Mouse (Mus musculus) limb, embryonic 12.5 days (tissue): Measurements from ENCODE around the gene Frem1. TPM values are rescaled to one million over a fixed set of nuclear protein-coding genes. Genes with fewer than 3 reads are reported as not detected.

Source experiments
- ATAC-seq: fragments of 200-750 bp; cut with Nextera tagmentation; 2 replicates; pipeline ENCODE4 v1.8.0; 2017; ENCODE audit warnings: low read depth, moderate TSS enrichment; ENCODE audit not compliant: insufficient number of reproducible peaks, insufficient read depth, low FRiP score, low TSS enrichment
- H3K27ac ChIP-seq: fragments of 300-500 bp; sonication (generic); 2 replicates; pipeline ENCODE4 v1.5.1; 2016; ENCODE audit warnings: mild to moderate bottlenecking, moderate library complexity
- H3K27me3 ChIP-seq: fragments of 300-500 bp; sonication (generic); 2 replicates; pipeline ENCODE4 v1.6.1; 2016; ENCODE audit warnings: mild to moderate bottlenecking, moderate library complexity
- H3K36me3 ChIP-seq: fragments of 300-500 bp; sonication (generic); 2 replicates; pipeline ENCODE4 v1.6.1; 2016; ENCODE audit warnings: mild to moderate bottlenecking, moderate library complexity
- H3K4me1 ChIP-seq: fragments of 300-500 bp; sonication (generic); replicated peaks from 2 replicates; pipeline ENCODE4 v1.6.1; 2016
- H3K4me2 ChIP-seq: fragments of 300-500 bp; sonication (generic); 2 replicates; pipeline ENCODE4 v1.6.1; 2016; ENCODE audit warnings: mild to moderate bottlenecking, moderate library complexity
- H3K4me3 ChIP-seq: fragments of 300-500 bp; sonication (generic); replicated peaks from 2 replicates; pipeline ENCODE4 v1.5.1; 2016; ENCODE audit warnings: mild to moderate bottlenecking
- H3K9ac ChIP-seq: fragments of 300-500 bp; sonication (generic); replicated peaks from 2 replicates; pipeline ENCODE4 v1.6.1; 2016; ENCODE audit warnings: mild to moderate bottlenecking, moderate library complexity
- H3K9me3 ChIP-seq: fragments of 300-500 bp; sonication (generic); 2 replicates; pipeline ENCODE4 v1.6.1; 2016; ENCODE audit warnings: mild to moderate bottlenecking, moderate library complexity
- whole genome bisulfite sequencing: fragments of 180-500 bp; shearing (Covaris S2); methylation state at CpG from one replicate; pipeline ENCODE4 v1.1.7; 2016; 5-methylcytosine and 5-hydroxymethylcytosine counted together
- polyA plus RNA-seq: library from polyadenylated mRNA; unstranded; fragments of >200 nt; fragmentation: Nextera tagmentation; extraction: Ambion mirVana; gene quantifications from 2 replicates; pipeline ENCODE4 v1.2.1, GENCODE M21; 2016

Frem1 gene
- polyA plus RNA-seq, 1 experiment from 2014 or later, result 8.9 TPM

DNA sequence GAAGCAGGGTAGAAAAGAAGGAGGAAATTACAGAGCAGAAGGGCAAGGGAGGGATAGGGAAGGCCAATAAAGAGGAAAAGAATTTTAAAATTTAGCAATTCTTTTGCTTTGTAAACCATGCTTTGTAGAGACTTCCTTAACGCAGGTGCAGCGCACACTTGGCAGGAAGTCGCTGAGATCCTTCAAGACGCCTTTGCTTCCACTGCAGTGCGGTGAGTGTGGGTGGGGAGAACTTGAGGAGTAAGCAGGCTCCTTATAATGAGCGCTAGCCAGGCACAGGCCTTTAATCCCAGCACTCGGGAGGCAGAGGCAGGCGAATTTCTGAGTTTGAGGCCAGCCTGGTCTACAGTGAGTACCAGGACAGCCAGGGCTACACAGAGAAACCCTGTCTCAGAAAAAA is 1.1 kb upstream of the Frem1 start:
- Histone ChIP-seq H3K27ac (no peak overlapping the region), H3K27me3 (no peaks in the 10 kb centered on the region), H3K4me3 (no peak overlapping the region), H3K36me3 (no peaks in the 10 kb centered on the region), H3K4me2 (no peak overlapping the region), H3K9ac (no peak overlapping the region), H3K9me3 (no peaks in the 10 kb centered on the region), H3K4me1 (peaks cover 43% of the 10 kb centered on the region)
- 89% methylated on average over 8 of the region's 8 CpGs for WGBS
- no peak for ATAC-seq

DNA sequence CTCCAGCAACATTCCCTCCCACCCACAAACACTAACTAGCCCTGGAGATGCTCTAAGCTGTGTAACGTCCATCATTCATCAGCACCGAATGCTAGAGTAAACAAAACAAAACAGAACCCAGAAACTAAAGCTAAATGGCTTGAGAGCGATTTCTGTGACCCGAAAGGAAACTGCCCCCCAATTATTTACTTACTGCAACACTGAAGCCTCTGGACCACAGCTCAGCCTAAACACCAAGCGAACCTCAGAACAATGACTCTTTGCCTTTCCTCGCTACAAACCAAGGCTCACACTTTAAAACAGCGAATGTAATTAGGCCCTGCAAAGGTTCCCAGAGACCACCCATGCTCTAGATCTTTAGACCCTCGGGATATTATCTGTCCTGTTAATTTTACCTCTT is 963 bp downstream of the Frem1 start:
- no peaks in the 10 kb centered on the region for H3K9me3 ChIP-seq
- H3K4me1 ChIP-seq, result peaks cover 62% of the 10 kb centered on the region
- H3K27ac ChIP-seq, result peak overlapping the region; percentile 88
- no peaks in the 10 kb centered on the region for H3K36me3 ChIP-seq
- H3K9ac ChIP-seq, result peak overlapping the region; percentile 52
- 4% methylated on average over 8 of the region's 8 CpGs for WGBS
- peak overlapping the region; percentile 62 for H3K4me2 ChIP-seq
- H3K27me3 ChIP-seq, result no peaks in the 10 kb centered on the region
- peak overlapping the region; percentile 43 for H3K4me3 ChIP-seq
- ATAC-seq, result no peak

DNA sequence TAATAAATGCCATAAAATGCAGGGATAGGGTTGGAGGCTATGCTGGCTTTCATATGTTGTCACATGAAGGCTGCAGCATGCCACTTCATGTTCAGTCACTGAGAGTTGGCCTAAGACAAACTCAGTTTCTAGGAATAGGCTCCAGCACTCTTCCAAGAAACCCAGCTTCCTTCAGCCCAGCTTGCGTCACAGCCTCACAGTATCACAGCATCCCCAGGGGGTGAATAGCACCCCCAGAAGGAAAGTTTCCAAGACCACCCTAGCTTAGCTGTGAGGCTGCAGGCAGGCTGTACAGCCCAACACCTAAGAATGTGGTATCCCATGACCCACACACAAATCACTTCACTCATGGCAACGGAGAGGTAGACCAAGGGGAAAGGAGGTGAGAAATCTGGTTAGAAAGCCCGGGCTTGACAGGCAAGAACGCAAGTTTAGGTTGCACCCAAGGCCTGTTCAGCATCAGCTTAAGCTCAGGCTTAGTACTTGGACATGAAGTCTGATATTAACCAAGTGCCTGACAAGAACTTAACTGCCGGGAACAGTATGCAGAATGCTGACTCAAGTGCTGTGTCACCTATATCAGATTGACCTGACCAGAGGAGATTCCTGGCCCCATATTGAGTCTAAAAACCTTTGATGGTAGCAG is 1.9 kb downstream of the Frem1 start:
- no peak overlapping the region; the same call in 1 of the 2 replicates for H3K9ac ChIP-seq
- no peaks in the 10 kb centered on the region for H3K36me3 ChIP-seq
- peaks cover 71% of the 10 kb centered on the region for H3K4me1 ChIP-seq
- no peak for ATAC-seq
- H3K4me2 ChIP-seq, result peak overlapping the region; percentile 62
- peak overlapping the region; percentile 43 for H3K27ac ChIP-seq
- H3K9me3 ChIP-seq, result no peaks in the 10 kb centered on the region
- H3K27me3 ChIP-seq, result no peaks in the 10 kb centered on the region
- WGBS, result 25% methylated on average over 5 of the region's 5 CpGs
- peak overlapping the region; percentile 43 for H3K4me3 ChIP-seq

DNA sequence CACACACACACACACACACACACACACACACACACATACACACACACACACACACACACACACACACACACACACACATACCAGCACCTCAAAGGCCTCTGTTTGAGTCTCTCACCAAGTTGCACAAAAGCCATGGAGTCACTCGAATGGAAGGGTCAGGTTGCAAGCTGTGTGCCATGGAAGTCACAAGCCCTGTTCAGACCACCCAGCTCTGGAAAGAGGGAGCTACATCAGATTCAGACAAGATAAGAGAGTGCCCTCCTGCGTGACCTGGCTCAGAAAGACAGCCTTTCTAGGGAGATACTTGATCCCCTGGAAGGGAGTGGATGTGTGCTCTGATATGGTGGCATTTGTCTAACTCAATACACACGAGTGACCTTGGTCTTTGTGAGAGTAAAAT is 2.9 kb downstream of the Frem1 start:
- Histone ChIP-seq H3K9me3 (no peaks in the 10 kb centered on the region), H3K27me3 (no peaks in the 10 kb centered on the region), H3K27ac (0 out of 2 replicates have a peak overlapping the region, but pooled peaks have one; percentile 7), H3K4me1 (peaks cover 77% of the 10 kb centered on the region), H3K4me2 (peak overlapping the region; percentile 34), H3K36me3 (no peaks in the 10 kb centered on the region), H3K9ac (no peak overlapping the region), H3K4me3 (no peak overlapping the region)
- WGBS, result 26% methylated on average over 3 of the region's 3 CpGs
- no peak for ATAC-seq

DNA sequence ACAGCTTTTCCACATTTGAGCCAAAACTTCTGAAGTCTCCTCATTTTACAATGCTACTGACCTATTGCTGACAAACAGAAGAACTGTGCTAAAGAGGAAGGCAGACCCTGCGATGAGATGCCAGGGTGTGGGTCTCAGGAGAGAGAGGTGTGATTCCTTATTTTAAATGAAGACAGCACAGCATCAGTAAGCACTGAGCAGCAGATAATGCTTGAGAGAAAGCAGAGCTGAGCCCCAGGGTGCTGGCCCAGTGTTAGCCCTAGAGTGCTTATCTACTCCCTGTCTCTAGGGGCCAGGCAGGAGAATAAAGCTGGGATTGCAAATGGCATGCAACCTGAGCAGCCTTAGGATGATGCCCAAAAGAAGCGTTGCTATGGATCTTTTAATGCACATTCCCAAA is 3.6 kb downstream of the Frem1 start:
- ATAC-seq, result no peak
- H3K27ac ChIP-seq, result no peak overlapping the region

DNA sequence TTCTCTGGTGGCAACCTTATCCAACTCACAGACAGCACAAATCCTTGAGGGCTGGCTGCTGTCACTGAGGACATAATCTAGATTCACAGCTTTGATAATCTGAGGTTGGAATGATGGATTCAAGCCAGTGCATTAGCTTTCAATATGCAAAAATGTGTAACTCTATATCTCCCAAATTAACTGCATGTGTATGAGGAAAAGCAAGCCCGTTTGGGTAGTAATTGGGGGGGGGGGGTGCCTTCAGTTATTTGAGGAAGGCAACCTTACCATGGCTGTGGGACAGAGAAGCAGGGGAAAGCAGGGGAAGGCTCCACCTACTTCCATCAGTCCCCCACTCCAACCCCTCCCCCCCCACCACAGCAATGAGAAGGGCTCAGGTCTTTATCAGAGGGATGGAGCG is 5.3 kb downstream of the Frem1 start:
- no peaks in the 10 kb centered on the region for H3K27me3 ChIP-seq
- no peak overlapping the region for H3K9ac ChIP-seq
- ATAC-seq, result no peak
- no peak overlapping the region for H3K4me2 ChIP-seq
- no peak overlapping the region for H3K4me3 ChIP-seq
- H3K27ac ChIP-seq, result 0 out of 2 replicates have a peak overlapping the region, but pooled peaks have one; percentile 56
- 46% methylated on average over 2 of the region's 2 CpGs for WGBS
- no peaks in the 10 kb centered on the region for H3K9me3 ChIP-seq
- H3K36me3 ChIP-seq, result no peaks in the 10 kb centered on the region
- H3K4me1 ChIP-seq, result peaks cover 64% of the 10 kb centered on the region

More for the DNA sequence above, 3.6 kb downstream of the Frem1 start:
- H3K36me3 ChIP-seq, result no peaks in the 10 kb centered on the region
- no peaks in the 10 kb centered on the region for H3K27me3 ChIP-seq
- H3K4me3 ChIP-seq, result no peak overlapping the region
- no peaks in the 10 kb centered on the region for H3K9me3 ChIP-seq
- 39% methylated on average over 2 of the region's 2 CpGs for WGBS
- peaks cover 77% of the 10 kb centered on the region for H3K4me1 ChIP-seq
- H3K4me2 ChIP-seq, result peak overlapping the region; percentile 34; the same call in 1 of the 2 replicates
- no peak overlapping the region for H3K9ac ChIP-seq

DNA sequence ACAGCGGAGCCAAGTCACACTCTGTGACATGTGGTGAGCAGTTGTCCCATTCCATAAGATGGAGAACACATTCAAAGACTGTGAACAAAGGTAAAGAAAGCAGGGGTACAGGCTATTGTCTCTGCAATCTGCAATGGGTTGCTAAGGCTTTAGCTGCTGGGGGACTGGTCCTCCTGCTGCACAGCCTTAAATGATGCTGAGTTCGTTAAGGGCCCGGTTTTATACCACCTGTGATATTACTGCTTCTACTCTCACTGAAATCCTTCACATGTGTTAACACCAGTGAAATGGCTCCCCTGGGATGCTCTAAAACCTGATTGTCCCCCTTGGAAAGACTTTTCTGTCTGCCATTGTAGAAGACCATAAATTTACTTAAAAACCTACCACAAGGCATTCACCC is 6.1 kb downstream of the Frem1 start:
- H3K9me3 ChIP-seq, result no peaks in the 10 kb centered on the region
- no peak overlapping the region for H3K4me3 ChIP-seq
- no peaks in the 10 kb centered on the region for H3K36me3 ChIP-seq
- H3K4me2 ChIP-seq, result peak overlapping the region; percentile 21
- no peak overlapping the region for H3K9ac ChIP-seq
- no peaks in the 10 kb centered on the region for H3K27me3 ChIP-seq
- peak overlapping the region; percentile 56; the same call in 1 of the 2 replicates for H3K27ac ChIP-seq
- ATAC-seq, result no peak
- peaks cover 63% of the 10 kb centered on the region for H3K4me1 ChIP-seq
- WGBS, result 33% methylated on average over 3 of the region's 3 CpGs

DNA sequence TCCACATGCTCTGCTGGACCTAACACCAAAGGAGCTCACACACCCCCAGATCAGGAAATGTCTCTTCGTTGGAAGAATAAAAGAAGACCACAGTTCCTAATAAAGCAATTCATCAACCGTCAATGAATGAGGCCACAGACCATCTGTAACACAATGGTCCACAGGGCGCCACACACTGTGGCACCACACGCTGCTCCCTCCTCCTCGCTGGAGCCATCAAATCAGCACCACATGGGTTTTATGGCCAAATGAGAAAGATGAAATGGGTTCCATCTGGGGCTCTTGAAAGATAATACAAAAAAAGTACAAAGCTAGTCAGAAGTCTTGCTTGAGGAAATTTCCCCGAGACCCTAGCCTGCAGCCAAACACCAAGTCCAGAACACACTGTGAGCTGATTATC is 6.9 kb downstream of the Frem1 start:
- Histone ChIP-seq H3K4me3 (no peak overlapping the region), H3K9me3 (no peaks in the 10 kb centered on the region), H3K36me3 (no peaks in the 10 kb centered on the region), H3K4me2 (0 out of 2 replicates have a peak overlapping the region, but pooled peaks have one; percentile 21), H3K27ac (peak overlapping the region; percentile 56; the same call in 1 of the 2 replicates), H3K9ac (no peak overlapping the region), H3K4me1 (peaks cover 61% of the 10 kb centered on the region), H3K27me3 (no peaks in the 10 kb centered on the region)
- no peak for ATAC-seq
- WGBS, result 18% methylated on average over 6 of the region's 6 CpGs

DNA sequence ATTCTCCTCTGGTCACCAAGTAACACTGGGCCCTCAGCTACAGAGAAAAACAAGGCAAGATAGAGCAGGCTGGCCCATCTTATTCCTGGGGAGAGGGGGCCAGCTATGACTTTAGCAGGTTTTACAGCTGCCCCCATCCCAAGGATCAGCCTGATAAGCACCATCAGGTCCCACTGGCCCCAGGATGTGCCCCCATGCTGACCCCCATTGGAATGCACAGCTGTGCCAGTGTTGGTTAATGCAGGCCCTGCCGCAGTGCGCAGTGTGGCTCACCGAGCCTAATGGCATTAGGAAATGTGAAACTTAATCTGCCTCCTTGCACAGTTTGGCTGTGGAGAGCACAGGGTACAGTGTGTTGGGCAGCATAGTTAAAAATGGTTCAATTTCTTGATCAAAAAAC is 11.4 kb downstream of the Frem1 start:
- no peak overlapping the region for H3K4me2 ChIP-seq
- no peak overlapping the region for H3K9ac ChIP-seq
- no peaks in the 10 kb centered on the region for H3K9me3 ChIP-seq
- no peaks in the 10 kb centered on the region for H3K27me3 ChIP-seq
- H3K4me3 ChIP-seq, result no peak overlapping the region
- peak; percentile 79 for ATAC-seq
- WGBS, result 16% methylated on average over 3 of the region's 3 CpGs
- peaks cover 18% of the 10 kb centered on the region for H3K4me1 ChIP-seq
- no peak overlapping the region for H3K27ac ChIP-seq
- 0 out of 2 replicates have a peak, but pooled peaks cover 5% of the 10 kb centered on the region for H3K36me3 ChIP-seq

DNA sequence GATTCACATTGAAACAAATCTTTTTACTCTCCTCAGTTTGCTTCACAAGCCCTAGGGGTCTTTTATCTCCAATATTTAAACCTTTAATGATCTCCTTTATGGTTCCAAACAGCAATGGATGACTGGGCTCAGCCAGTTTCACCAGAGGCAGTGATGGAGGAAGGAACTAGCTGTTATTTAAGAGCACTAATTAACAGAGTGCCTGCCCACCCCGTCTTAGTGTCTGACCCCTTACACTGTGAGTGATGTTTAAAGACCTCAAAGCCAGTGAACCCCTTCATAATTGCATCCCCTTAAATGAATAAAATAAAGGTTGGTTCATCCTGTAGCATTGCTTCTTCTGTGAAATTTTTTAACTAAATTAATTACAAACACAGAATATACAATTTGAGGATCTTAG is 19.4 kb downstream of the Frem1 start:
- Histone ChIP-seq H3K4me3 (no peak overlapping the region), H3K36me3 (0 out of 2 replicates have a peak, but pooled peaks cover 2% of the 10 kb centered on the region), H3K27me3 (no peaks in the 10 kb centered on the region), H3K27ac (no peak overlapping the region), H3K9ac (no peak overlapping the region), H3K9me3 (no peaks in the 10 kb centered on the region), H3K4me2 (no peak overlapping the region), H3K4me1 (peaks cover 16% of the 10 kb centered on the region)
- no peak for ATAC-seq
- WGBS, result 20% methylated on average over 1 of the region's 1 CpGs

DNA sequence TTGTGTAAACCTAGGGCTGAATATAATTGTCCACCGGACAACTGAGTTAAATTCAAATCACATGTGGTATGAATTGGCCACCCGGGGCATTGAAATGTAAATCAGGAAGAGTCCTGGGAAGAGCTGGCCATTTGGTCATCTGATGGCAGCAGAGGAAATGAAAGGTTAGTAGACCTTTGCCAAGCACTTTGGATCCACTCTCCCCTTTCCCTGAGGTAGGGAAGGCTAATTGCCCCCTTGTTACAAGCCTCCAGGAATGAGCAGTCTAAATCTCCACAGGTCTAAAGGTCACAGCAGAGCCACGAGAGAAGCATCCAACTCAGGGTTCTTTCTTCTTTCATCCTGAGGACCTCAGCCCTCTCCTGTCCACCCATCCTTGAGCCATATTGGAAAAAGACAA is 20.5 kb downstream of the Frem1 start:
- H3K4me3 ChIP-seq, result no peak overlapping the region
- 10% methylated on average over 3 of the region's 3 CpGs for WGBS
- H3K27ac ChIP-seq, result no peak overlapping the region
- no peak overlapping the region for H3K9ac ChIP-seq
- H3K9me3 ChIP-seq, result no peaks in the 10 kb centered on the region
- no peaks in the 10 kb centered on the region for H3K27me3 ChIP-seq
- no peak for ATAC-seq
- H3K4me2 ChIP-seq, result no peak overlapping the region
- peaks cover 16% of the 10 kb centered on the region for H3K4me1 ChIP-seq
- H3K36me3 ChIP-seq, result no peaks in the 10 kb centered on the region

DNA sequence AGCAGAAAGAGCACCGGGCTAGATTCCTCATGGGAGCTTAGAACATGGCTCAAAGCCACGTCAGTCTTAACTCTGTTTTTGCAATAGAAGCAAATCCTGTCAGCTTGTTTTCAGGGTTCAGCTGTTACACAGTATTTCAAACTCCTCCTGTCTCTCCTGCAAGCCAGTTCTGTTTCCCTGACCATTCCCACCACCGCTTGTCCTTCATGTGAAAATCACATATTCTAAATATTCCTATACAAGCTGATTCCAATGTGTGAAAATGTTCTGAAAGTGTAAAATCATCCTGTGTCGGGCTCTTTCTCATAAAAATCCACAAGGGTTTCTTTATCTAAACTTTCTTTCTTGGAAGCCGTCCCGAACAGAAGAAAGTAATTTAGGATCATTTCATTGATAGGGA is 22.0 kb downstream of the Frem1 start:
- H3K36me3 ChIP-seq, result no peaks in the 10 kb centered on the region
- no peak for ATAC-seq
- H3K27ac ChIP-seq, result no peak overlapping the region
- no peak overlapping the region for H3K4me2 ChIP-seq
- H3K27me3 ChIP-seq, result no peaks in the 10 kb centered on the region
- no peak overlapping the region for H3K4me3 ChIP-seq
- H3K4me1 ChIP-seq, result peaks cover 16% of the 10 kb centered on the region
- no peak overlapping the region for H3K9ac ChIP-seq
- H3K9me3 ChIP-seq, result no peaks in the 10 kb centered on the region
- WGBS, result 85% methylated on average over 6 of the region's 6 CpGs
